Mouse (Mus musculus) C2C12 (cell line): ENCODE measurements at regions not wholly inside any gene's neighbourhood (a gene's known extent, or its start where the extent isn't known, plus 50 kb on each side); places are given as distances from the start of the nearest gene placed in this dataset.

ENCODE experiments used
- CTCF ChIP-seq: IDR thresholded peaks from one replicate; pipeline ENCODE4 v1.5.1; 2011; ENCODE audit not compliant: control insufficient read depth, insufficient read depth, insufficient read length
- FOSL1 ChIP-seq: IDR thresholded peaks from one replicate; pipeline ENCODE4 v1.8.0; 2011; ENCODE audit warnings: mild to moderate bottlenecking, low read length; ENCODE audit not compliant: poor library complexity, insufficient read depth, severe bottlenecking
- MAX ChIP-seq: IDR thresholded peaks from one replicate; pipeline ENCODE4 v1.6.1; 2011; ENCODE audit warnings: mild to moderate bottlenecking, control low read depth
- MYOD1 ChIP-seq: IDR thresholded peaks from one replicate; pipeline ENCODE4 v1.6.1; 2011; ENCODE audit warnings: low read depth; ENCODE audit not compliant: control insufficient read depth, insufficient read length

- TF ChIP-seq CTCF (no peak), MAX (no peak), FOSL1 (no peak), MYOD1 (no peak)
These were observed 779.8 kb upstream of the Tbl1xr1 start for GRCm38 (mm10) chr3:21296581-21297110.
